Mouse (Mus musculus) limb, embryonic 15.5 days (tissue): ENCODE measurements around the gene Slc4a4. TPM values are rescaled to one million over a fixed set of nuclear protein-coding genes. Genes with fewer than 3 reads are reported as not detected.
"Not testable (repeated sequence)": the region's sequence is repeated elsewhere in the genome, so short reads cannot be mapped to it uniquely, and the experiment has no call there.

Source experiments
- ATAC-seq: fragments of 200-750 bp; cut with Nextera tagmentation; 2 replicates; pipeline ENCODE4 v1.8.0; 2017; ENCODE audit warnings: low read depth, moderate TSS enrichment; ENCODE audit not compliant: insufficient number of reproducible peaks, low FRiP score, low TSS enrichment
- H3K27ac ChIP-seq: fragments of 300-500 bp; sonication (generic); 2 replicates; pipeline ENCODE4 v1.5.1; 2015; ENCODE audit warnings: moderate library complexity, mild to moderate bottlenecking, inconsistent platforms
- H3K27me3 ChIP-seq: fragments of 300-500 bp; sonication (generic); 2 replicates; pipeline ENCODE4 v1.6.1; 2015; ENCODE audit warnings: inconsistent platforms
- H3K36me3 ChIP-seq: fragments of 300-500 bp; sonication (generic); 2 replicates; pipeline ENCODE4 v1.6.1; 2015; ENCODE audit warnings: inconsistent platforms
- H3K4me1 ChIP-seq: fragments of 300-500 bp; sonication (generic); 2 replicates; pipeline ENCODE4 v1.6.1; 2015; ENCODE audit warnings: inconsistent platforms
- H3K4me2 ChIP-seq: fragments of 300-500 bp; sonication (generic); 2 replicates; pipeline ENCODE4 v1.6.1; 2015; ENCODE audit warnings: mild to moderate bottlenecking, inconsistent platforms
- H3K4me3 ChIP-seq: fragments of 300-500 bp; sonication (generic); 2 replicates; pipeline ENCODE4 v1.5.1; 2015; ENCODE audit warnings: mild to moderate bottlenecking, inconsistent platforms
- H3K9ac ChIP-seq: fragments of 300-500 bp; sonication (generic); 2 replicates; pipeline ENCODE4 v1.6.1; 2015; ENCODE audit warnings: inconsistent platforms
- H3K9me3 ChIP-seq: fragments of 300-500 bp; sonication (generic); 2 replicates; pipeline ENCODE4 v1.6.1; 2016; ENCODE audit warnings: inconsistent platforms
- WGBS: fragments of 180-500 bp; shearing (Covaris S2); methylation state at CpG from one replicate; pipeline ENCODE4 v1.1.7; 2015; 5-methylcytosine and 5-hydroxymethylcytosine counted together
- polyA plus RNA-seq: library from polyadenylated mRNA; unstranded; fragments of >200 nt; fragmentation: Nextera tagmentation; extraction: Ambion mirVana; gene quantifications from 2 replicates; pipeline ENCODE4 v1.2.1, GENCODE M21; 2015

Slc4a4 gene
- polyA plus RNA-seq, 1 experiment from 2014 or later = 2.0 TPM

DNA sequence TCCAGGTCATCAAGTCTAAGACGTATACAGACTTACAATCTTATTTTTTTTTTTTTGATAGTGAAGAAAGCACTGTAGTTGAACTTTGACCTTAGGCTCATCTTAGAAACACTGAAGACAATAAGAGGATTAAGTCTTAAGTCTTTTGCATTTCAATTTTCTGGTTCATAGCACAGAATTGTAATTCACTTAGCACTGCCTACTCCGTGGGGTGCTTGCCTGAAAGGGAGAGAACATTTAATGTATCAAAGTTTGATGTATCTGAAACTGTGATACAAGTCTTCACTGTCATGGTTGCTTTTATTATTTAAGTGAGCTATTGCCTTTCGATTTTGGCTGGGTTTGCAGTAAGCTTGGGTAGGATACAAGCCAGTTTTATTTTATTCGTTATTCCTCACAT, 211.5 kb downstream of the Slc4a4 start:
- H3K9ac ChIP-seq = no peak overlapping the region
- no peak overlapping the region for H3K27ac ChIP-seq
- no peaks in the 10 kb centered on the region for H3K9me3 ChIP-seq
- no peak overlapping the region for H3K4me3 ChIP-seq
- no peak for ATAC-seq
- H3K4me1 ChIP-seq = peaks cover 6% of the 10 kb centered on the region; the same call in 1 of the 2 replicates
- no peaks in the 10 kb centered on the region for H3K36me3 ChIP-seq
- no peak overlapping the region for H3K4me2 ChIP-seq
- H3K27me3 ChIP-seq = no peaks in the 10 kb centered on the region
- 83% methylated on average over 4 of the region's 4 CpGs for WGBS

DNA sequence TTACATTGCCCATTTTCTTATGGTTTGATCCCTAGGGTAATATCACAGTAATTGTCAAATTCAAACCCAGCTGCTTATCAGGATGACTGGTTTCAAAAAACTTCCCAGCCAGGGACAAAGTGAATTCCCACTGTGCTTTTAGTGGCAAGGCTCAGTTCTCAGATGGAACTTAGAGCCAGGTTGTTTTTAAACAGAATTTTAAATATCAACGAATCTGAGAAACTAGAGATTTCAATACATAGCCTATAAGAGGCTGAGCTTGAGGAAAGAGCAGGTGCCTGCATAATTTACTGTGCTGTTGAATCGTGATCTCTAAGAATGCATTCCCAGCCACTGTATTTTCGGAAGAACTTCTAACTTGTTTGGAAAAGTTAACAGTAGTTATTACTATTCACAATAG, 213.3 kb downstream of the Slc4a4 start:
- H3K9me3 ChIP-seq = no peaks in the 10 kb centered on the region
- no peak overlapping the region for H3K4me3 ChIP-seq
- no peaks in the 10 kb centered on the region for H3K36me3 ChIP-seq
- no peak overlapping the region for H3K27ac ChIP-seq
- 76% methylated on average over 3 of the region's 3 CpGs for WGBS
- ATAC-seq = no peak
- no peaks in the 10 kb centered on the region for H3K4me1 ChIP-seq
- no peak overlapping the region for H3K4me2 ChIP-seq
- H3K9ac ChIP-seq = no peak overlapping the region
- no peaks in the 10 kb centered on the region for H3K27me3 ChIP-seq

DNA sequence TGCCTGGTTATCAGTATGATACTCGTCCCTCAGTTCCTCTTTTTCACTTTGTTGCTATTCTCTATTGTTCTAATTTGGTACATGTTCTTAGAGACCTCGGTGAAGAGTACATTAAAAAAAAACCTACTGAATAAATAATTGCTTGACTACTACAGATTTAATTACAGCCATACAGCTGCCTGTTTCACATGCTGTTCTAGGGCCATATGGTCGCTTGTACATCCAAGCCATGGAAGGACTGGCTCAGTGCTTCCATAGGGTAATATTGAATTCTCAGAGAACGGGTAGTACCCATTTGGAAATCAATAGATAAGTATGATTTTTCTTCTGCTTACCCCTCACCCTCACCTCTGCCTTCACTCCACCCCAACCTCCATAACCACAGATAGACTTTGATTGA, 215.9 kb downstream of the Slc4a4 start:
- Histone ChIP-seq H3K36me3 (no peaks in the 10 kb centered on the region), H3K27ac (no peak overlapping the region), H3K9ac (no peak overlapping the region), H3K4me3 (no peak overlapping the region), H3K4me1 (no peaks in the 10 kb centered on the region), H3K27me3 (no peaks in the 10 kb centered on the region), H3K4me2 (no peak overlapping the region), H3K9me3 (no peaks in the 10 kb centered on the region)
- WGBS = 65% methylated on average over 4 of the region's 4 CpGs
- ATAC-seq = no peak

DNA sequence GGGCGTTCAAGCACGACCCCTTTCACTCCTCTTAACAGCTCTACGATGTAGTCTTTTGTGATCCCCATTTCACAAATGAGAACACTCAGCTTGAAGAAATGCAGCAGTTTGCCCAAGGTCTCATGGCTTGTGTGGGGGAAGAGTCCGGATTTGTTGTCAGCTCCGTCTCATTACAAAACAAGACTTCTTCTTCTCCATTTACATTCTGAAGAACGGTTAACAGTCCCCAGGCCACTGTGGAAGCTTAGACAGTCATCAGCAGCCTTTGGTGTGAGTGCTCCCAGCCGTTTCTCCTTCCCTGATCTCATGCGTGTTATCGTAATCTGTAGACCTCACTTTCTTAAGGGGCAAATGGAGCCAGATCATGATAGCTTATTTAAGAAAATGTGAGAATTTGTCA, 218.7 kb downstream of the Slc4a4 start:
- Histone ChIP-seq H3K4me3 (no peak overlapping the region), H3K36me3 (no peaks in the 10 kb centered on the region), H3K9me3 (no peaks in the 10 kb centered on the region), H3K4me2 (no peak overlapping the region), H3K27me3 (no peaks in the 10 kb centered on the region), H3K27ac (no peak overlapping the region), H3K9ac (no peak overlapping the region), H3K4me1 (no peaks in the 10 kb centered on the region)
- no peak for ATAC-seq
- WGBS = 85% methylated on average over 9 of the region's 9 CpGs

DNA sequence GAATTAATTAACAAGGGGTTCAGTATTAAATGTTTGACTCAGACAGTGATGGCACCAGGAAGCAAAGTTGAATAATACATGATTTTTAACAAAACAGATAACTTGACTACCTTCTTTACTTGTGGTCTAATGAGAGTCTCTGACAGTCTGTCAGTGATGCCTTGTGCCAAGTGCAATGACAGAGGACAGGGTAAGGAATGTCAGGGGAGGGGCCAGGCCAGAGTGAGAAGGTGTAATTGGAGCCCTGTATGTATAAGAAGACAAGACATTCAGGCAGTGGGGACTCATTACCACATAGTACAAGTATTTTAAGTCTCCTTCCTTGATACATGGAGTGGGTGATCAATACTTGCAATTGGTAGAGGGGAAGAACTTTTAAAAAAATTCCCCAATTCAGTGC, 219.6 kb downstream of the Slc4a4 start:
- Histone ChIP-seq H3K4me2 (no peak overlapping the region), H3K9ac (no peak overlapping the region), H3K4me1 (no peaks in the 10 kb centered on the region), H3K9me3 (no peaks in the 10 kb centered on the region), H3K27ac (no peak overlapping the region), H3K36me3 (no peaks in the 10 kb centered on the region), H3K27me3 (no peaks in the 10 kb centered on the region), H3K4me3 (no peak overlapping the region)
- no peak for ATAC-seq

DNA sequence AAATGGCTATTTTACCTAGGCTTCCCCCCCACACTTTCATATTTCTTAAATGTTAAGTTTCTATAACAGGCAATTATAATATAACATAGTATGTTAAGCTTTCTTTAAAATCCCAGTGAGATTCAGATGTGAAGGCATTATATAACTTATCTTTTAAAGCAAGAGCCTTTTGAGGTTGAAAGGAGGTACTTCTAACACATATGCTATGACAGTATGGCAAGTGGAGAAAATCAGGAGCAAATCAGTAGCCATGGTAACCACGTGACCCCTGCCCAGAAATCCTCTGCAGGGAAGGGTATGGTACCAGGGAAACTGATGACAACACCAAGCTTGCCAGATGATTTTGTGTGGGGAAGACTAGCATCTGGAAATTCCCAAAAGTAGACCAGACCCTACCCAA, 222.2 kb downstream of the Slc4a4 start:
- no peak for ATAC-seq
- Histone ChIP-seq H3K4me2 (no peak overlapping the region), H3K36me3 (no peaks in the 10 kb centered on the region), H3K27ac (no peak overlapping the region), H3K4me3 (no peak overlapping the region), H3K9me3 (no peaks in the 10 kb centered on the region), H3K4me1 (no peaks in the 10 kb centered on the region), H3K9ac (no peak overlapping the region), H3K27me3 (no peaks in the 10 kb centered on the region)
- 78% methylated on average over 1 of the region's 1 CpGs for WGBS

DNA sequence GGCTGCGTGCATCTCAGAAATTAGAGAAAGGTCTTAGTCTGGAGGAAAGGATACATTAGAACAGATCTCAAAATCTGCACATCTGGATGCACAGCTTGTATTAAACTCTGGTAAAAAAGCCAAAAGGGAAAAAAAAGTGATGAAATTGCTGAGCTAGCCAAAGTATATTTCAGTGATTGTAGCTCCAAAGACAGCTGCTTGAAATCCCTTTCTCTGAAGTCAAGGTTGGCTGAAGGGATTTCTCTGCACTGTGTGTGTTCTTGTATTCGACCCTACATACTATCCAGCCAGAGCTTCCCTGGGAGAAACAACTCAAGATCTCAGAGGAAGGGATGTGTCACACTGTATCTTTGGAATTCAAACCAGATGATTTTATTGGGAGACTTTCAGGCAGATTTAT, 223.2 kb downstream of the Slc4a4 start:
- WGBS = 69% methylated on average over 2 of the region's 2 CpGs
- H3K4me2 ChIP-seq = no peak overlapping the region
- no peaks in the 10 kb centered on the region for H3K36me3 ChIP-seq
- H3K9me3 ChIP-seq = no peaks in the 10 kb centered on the region
- no peaks in the 10 kb centered on the region for H3K4me1 ChIP-seq
- H3K9ac ChIP-seq = no peak overlapping the region
- H3K27me3 ChIP-seq = no peaks in the 10 kb centered on the region
- no peak overlapping the region for H3K27ac ChIP-seq
- no peak for ATAC-seq
- no peak overlapping the region for H3K4me3 ChIP-seq

DNA sequence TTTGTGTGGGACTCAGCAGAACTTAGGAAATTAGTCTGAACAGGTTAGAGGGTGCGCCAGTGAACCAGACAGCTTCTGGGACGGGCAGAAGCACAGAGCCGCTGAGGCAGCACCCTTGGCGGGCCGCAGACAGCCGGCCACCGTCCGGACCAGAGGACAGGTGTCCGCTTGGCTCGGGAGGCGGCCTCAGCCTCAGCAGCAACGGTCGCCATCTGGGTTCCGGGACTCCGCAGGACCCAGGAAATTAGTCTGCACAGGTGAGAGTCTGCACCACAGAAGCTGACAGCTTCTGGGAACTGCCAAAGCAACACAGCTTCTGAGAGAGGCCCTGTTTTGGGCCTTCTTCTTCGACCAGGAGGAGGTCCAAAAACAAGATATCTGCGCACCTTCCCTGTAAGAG, 225.4 kb downstream of the Slc4a4 start:
- 95% methylated on average over 15 of the region's 17 CpGs for WGBS
- not testable (repeated sequence) for H3K9ac ChIP-seq, H3K4me3 ChIP-seq, H3K9me3 ChIP-seq, H3K4me2 ChIP-seq, H3K27me3 ChIP-seq, H3K36me3 ChIP-seq, H3K4me1 ChIP-seq, H3K27ac ChIP-seq, ATAC-seq

DNA sequence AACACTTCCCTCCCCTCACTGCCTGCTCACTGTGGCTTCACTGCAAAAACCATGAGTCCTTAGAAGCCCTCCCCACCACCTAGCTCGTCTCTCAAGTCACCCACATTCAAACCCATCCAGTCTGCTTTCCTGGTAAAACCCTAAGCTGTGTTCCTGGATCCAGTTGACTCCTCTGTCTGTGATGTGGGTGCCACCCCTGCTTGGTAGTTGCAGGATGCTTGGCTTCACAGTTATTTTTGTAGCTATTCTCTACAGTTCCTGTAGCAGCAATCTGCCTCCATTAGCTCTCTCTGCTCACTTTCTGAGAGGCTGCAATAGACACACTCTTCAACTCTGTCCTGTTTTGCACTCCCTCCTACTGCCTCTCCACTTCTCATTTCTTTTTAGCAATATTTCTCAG, 234.3 kb downstream of the Slc4a4 start:
- 56% methylated on average over 1 of the region's 1 CpGs for WGBS
- H3K4me2 ChIP-seq = no peak overlapping the region
- H3K9ac ChIP-seq = no peak overlapping the region
- no peak for ATAC-seq
- H3K36me3 ChIP-seq = no peaks in the 10 kb centered on the region
- no peaks in the 10 kb centered on the region for H3K27me3 ChIP-seq
- H3K9me3 ChIP-seq = no peaks in the 10 kb centered on the region
- no peaks in the 10 kb centered on the region for H3K4me1 ChIP-seq
- no peak overlapping the region for H3K27ac ChIP-seq
- no peak overlapping the region for H3K4me3 ChIP-seq

DNA sequence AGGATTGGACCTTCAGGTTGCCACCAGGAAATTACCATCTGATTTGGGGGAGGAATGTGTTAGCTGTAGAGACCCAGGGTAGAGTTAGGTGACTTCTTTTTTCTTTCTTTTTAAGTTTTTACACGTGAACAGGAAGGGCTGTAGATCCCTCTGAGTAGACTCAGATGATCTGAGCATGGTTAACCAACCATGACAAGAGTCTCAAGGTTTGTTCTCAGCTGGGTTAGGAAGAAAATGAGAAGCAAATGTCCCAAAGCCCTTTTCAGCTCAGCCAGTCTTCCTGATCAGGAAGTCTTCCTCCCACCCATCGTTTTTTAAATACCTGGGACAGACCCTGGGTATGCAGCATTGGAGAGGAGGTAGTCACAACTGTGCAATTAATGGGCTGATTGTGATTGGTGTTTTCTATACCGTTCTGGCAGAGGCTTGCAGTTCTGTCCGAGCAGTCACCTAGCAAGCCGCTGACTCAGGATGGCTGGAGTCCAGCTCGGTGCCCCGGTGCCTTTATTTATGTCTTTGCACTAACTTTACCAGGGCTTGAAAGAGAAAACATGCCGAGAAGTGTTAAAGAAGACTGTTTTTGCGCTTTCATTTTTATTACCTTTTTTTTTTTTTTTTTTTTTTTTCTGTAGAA, 236.8 kb downstream of the Slc4a4 start:
- ATAC-seq = no peak
- WGBS = 59% methylated on average over 9 of the region's 9 CpGs
- no peak overlapping the region for H3K27ac ChIP-seq

DNA sequence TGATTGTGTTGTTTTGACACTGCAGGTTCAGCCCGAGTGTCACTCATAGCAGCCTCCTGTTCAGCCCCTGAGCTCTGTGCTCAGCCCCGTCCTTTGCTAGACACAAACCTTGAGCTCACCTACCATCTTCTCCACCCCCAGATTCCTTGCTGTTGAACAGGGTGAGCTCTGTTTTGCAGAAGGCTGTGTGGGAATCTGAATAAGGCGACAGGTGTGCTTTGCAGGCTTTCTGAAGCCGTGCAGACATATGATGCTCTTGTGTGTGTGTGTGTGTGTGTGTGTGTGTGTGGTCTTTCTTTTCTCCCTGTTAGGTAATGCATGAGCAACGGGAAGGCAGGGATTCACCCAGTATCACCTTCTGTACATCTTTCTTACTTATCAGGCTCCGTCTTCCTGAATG, 241.6 kb downstream of the Slc4a4 start:
- no peak overlapping the region for H3K4me2 ChIP-seq
- no peaks in the 10 kb centered on the region for H3K27me3 ChIP-seq
- H3K9ac ChIP-seq = no peak overlapping the region
- WGBS = 78% methylated on average over 6 of the region's 6 CpGs
- H3K4me3 ChIP-seq = no peak overlapping the region
- H3K27ac ChIP-seq = no peak overlapping the region
- no peaks in the 10 kb centered on the region for H3K9me3 ChIP-seq
- no peaks in the 10 kb centered on the region for H3K4me1 ChIP-seq
- H3K36me3 ChIP-seq = no peaks in the 10 kb centered on the region
- no peak for ATAC-seq

More for the DNA sequence above, 236.8 kb downstream of the Slc4a4 start:
- Histone ChIP-seq H3K36me3 (no peaks in the 10 kb centered on the region), H3K9ac (no peak overlapping the region), H3K4me1 (no peaks in the 10 kb centered on the region), H3K27me3 (no peaks in the 10 kb centered on the region), H3K4me3 (no peak overlapping the region), H3K4me2 (no peak overlapping the region), H3K9me3 (no peaks in the 10 kb centered on the region)

DNA sequence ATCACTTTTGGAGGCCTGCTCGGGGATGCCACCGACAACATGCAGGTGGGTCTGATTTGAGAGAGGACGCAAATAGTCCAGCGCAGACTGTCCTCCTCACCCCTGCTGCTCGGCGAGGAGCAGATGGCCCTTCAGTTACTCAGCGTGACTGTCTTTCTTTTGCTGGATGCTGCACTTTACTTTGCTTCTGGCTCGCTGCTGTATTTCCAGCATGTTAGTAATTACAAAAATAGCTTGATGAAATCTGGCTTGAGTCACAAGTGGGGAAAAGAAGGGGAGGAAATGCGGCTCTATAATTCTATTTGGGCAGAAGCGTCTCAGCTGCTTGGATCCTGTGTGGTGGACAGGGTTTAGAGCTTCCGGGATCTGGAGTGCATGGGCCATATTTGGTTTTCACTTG, 249.2 kb downstream of the Slc4a4 start:
- Histone ChIP-seq H3K36me3 (no peaks in the 10 kb centered on the region), H3K9ac (no peak overlapping the region), H3K9me3 (no peaks in the 10 kb centered on the region), H3K27me3 (no peaks in the 10 kb centered on the region), H3K27ac (no peak overlapping the region), H3K4me2 (no peak overlapping the region), H3K4me3 (no peak overlapping the region), H3K4me1 (no peaks in the 10 kb centered on the region)
- ATAC-seq = no peak
- WGBS = 69% methylated on average over 11 of the region's 11 CpGs

DNA sequence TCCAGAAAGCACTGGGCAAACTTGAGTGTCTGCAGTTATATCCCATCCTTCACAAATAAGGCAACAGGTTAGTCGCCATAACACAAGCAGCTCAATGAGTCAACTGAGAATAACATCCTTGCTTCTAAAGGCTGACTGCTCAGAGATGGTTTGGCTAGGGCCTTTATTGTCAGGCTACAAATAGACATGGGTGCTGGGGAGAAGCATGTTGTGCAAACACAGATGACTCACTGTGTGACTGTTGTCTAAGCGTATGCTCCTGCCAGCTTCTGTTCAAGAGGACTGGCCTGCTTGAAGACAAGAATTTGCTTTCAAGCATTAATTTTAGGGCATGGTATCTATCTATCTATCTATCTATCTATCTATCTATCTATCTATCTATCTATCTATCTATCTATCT, 253.5 kb downstream of the Slc4a4 start:
- no peak for ATAC-seq
- H3K36me3 ChIP-seq = no peaks in the 10 kb centered on the region
- H3K27me3 ChIP-seq = no peaks in the 10 kb centered on the region
- no peak overlapping the region for H3K4me3 ChIP-seq
- WGBS = 94% methylated on average over 2 of the region's 2 CpGs
- no peak overlapping the region for H3K4me2 ChIP-seq
- no peaks in the 10 kb centered on the region for H3K9me3 ChIP-seq
- H3K4me1 ChIP-seq = no peaks in the 10 kb centered on the region
- no peak overlapping the region for H3K9ac ChIP-seq
- H3K27ac ChIP-seq = no peak overlapping the region
